8 mouse cellular contexts compared by ENCODE assay signal in genomic region chr10:81574081-81575056, GRCm38 (mm10). TPM values are rescaled to one million over a fixed set of nuclear protein-coding genes. Genes with fewer than 3 reads are reported as not detected.
DNase-seq lines count a peak whose midpoint lies in the region; ATAC-seq and TF ChIP-seq lines count a peak whose summit lies in the region.

Tle2 (plus strand) TSS chr10:81574561.

- ATAC-seq in heart, embryonic 13.5 days (ENCODE audit: extremely low read depth, insufficient number of reproducible peaks, low FRiP score, low TSS enrichment) = no peak
- no peak for ATAC-seq in hindbrain, embryonic 11.5 days (ENCODE audit: low FRiP score)
- no peak for ATAC-seq in liver, embryonic 13.5 days (ENCODE audit: low read depth)

- peak within 1 kb of the TSS; percentile 66; the same call in 1 of the 2 replicates for H3K27ac ChIP-seq in heart, embryonic 13.5 days (replicated peaks)
- no peak within 1 kb of the TSS for H3K27ac ChIP-seq in ES-E14 (ENCODE audit: insufficient read depth, low read depth, low read length, poor library complexity, severe bottlenecking)
- no peak within 1 kb of the TSS for H3K27ac ChIP-seq in hindbrain, embryonic 11.5 days (ENCODE audit: low read depth, low read length)
- H3K27ac ChIP-seq in liver, embryonic 13.5 days = peak within 1 kb of the TSS; percentile 16; the same call in 1 of the 2 replicates

- H3K4me2 ChIP-seq in heart, embryonic 13.5 days = peak within 1 kb of the TSS; percentile 91
- H3K4me2 ChIP-seq in hindbrain, embryonic 11.5 days (replicated peaks; ENCODE audit: low read depth, low read length) = peak within 1 kb of the TSS; percentile 47
- H3K4me2 ChIP-seq in liver, embryonic 13.5 days = peak within 1 kb of the TSS; percentile 78

- peak within 1 kb of the TSS; percentile 77 for H3K4me3 ChIP-seq in heart, embryonic 13.5 days
- peak within 1 kb of the TSS; percentile 52 to 55; a peak in 3 of 4 replicates for H3K4me3 ChIP-seq in ES-E14 (ENCODE audit: insufficient read depth in 1 of 2, low read depth in 1 of 2, low read length in 2 of 2, poor library complexity in 1 of 2, severe bottlenecking in 1 of 2)
- peak within 1 kb of the TSS; percentile 32 for H3K4me3 ChIP-seq in hindbrain, embryonic 11.5 days (ENCODE audit: low read depth, low read length)
- peak within 1 kb of the TSS; percentile 59 for H3K4me3 ChIP-seq in liver, embryonic 13.5 days (replicated peaks)

- H3K27me3 ChIP-seq in heart, embryonic 13.5 days (replicated peaks) = peaks cover 29% of the 10 kb centered on the region
- peaks cover 51% of the 10 kb centered on the region for H3K27me3 ChIP-seq in hindbrain, embryonic 11.5 days (ENCODE audit: control insufficient read depth, insufficient read depth, low read length)
- H3K27me3 ChIP-seq in liver, embryonic 13.5 days = peaks cover 68% of the 10 kb centered on the region

- H3K36me3 ChIP-seq in heart, embryonic 13.5 days = no peaks in the 10 kb centered on the region; the same call in 1 of the 2 replicates
- no peaks in the 10 kb centered on the region for H3K36me3 ChIP-seq in ES-E14 (ENCODE audit: control insufficient read depth, insufficient read depth, low read length, poor library complexity, severe bottlenecking)
- H3K36me3 ChIP-seq in hindbrain, embryonic 11.5 days (ENCODE audit: control insufficient read depth, insufficient read depth, low read length) = no peaks in the 10 kb centered on the region
- no peaks in the 10 kb centered on the region for H3K36me3 ChIP-seq in liver, embryonic 13.5 days

- 19% methylated on average over 10 of the region's 10 CpGs for WGBS in heart, embryonic 13.5 days
- WGBS in hindbrain, embryonic 11.5 days = 19% methylated on average over 10 of the region's 10 CpGs
- WGBS in liver, embryonic 13.5 days (ENCODE audit: insufficient replicate concordance) = 16% methylated on average over 10 of the region's 10 CpGs

- DNase-seq in heart, adult 18-20 months = no peak
- DNase-seq in ES-E14 (ENCODE audit: low read depth, low spot score) = peak; percentile 52
- DNase-seq in cerebellum, adult 9-11 months = peak; percentile 82
- DNase-seq in hindbrain, embryonic 11.5 days (ENCODE audit: low spot score) = no peak
- DNase-seq in liver, embryonic 13.5 days = no peak
- DNase-seq in thymus, postnatal 4 days = peak; percentile 61
- DNase-seq in gastrocnemius, postnatal 10 days = no peak

- H3K9ac ChIP-seq in heart, embryonic 13.5 days = peak within 1 kb of the TSS; percentile 90
- peak within 1 kb of the TSS; percentile 32; the same call in 1 of the 2 replicates for H3K9ac ChIP-seq in ES-E14 (ENCODE audit: insufficient read depth, low read depth, low read length, poor library complexity, severe bottlenecking)
- peak within 1 kb of the TSS; percentile 39 for H3K9ac ChIP-seq in hindbrain, embryonic 11.5 days (ENCODE audit: low read depth, low read length)
- H3K9ac ChIP-seq in liver, embryonic 13.5 days = peak within 1 kb of the TSS; percentile 57

- H3K4me1 ChIP-seq in heart, embryonic 13.5 days = peaks cover 55% of the 10 kb centered on the region
- H3K4me1 ChIP-seq in ES-E14 (ENCODE audit: control insufficient read depth in 2 of 2, insufficient read depth in 2 of 2, low read length in 2 of 2, poor library complexity in 1 of 2) = peaks cover 2 to 20% of the 10 kb centered on the region in 2 experiments; a peak in 2 of 4 replicates
- H3K4me1 ChIP-seq in hindbrain, embryonic 11.5 days (replicated peaks; ENCODE audit: control insufficient read depth, insufficient read depth, low read length) = peaks cover 35% of the 10 kb centered on the region
- peaks cover 63% of the 10 kb centered on the region for H3K4me1 ChIP-seq in liver, embryonic 13.5 days (replicated peaks)

- in situ Hi-C loops in ES-E14 (cut with MboI; ENCODE audit: low sequenced_read_pairs in 2 of 2, unreplicated experiment in 2 of 2) = no loop called here

- no peaks in the 10 kb centered on the region for H3K9me3 ChIP-seq in heart, embryonic 13.5 days
- H3K9me3 ChIP-seq in ES-E14 (ENCODE audit: control insufficient read depth, insufficient read depth, low read depth, low read length) = no peaks in the 10 kb centered on the region
- H3K9me3 ChIP-seq in hindbrain, embryonic 11.5 days (ENCODE audit: control insufficient read depth, low read length) = no peaks in the 10 kb centered on the region
- no peaks in the 10 kb centered on the region for H3K9me3 ChIP-seq in liver, embryonic 13.5 days (replicated peaks)

TF ChIP-seq in ES-E14, 5 proteins besides CTCF, POLR2A, EP300 and RAD21:
- TF ChIP-seq HCFC1 (IDR thresholded peaks at IDR 0.05; ENCODE audit: borderline replicate concordance, insufficient read depth, low read length) (no peak), ZNF384 (IDR thresholded peaks at IDR 0.05; ENCODE audit: low read depth, low read length) (no peak), ZC3H11A (IDR thresholded peaks at IDR 0.05; ENCODE audit: borderline replicate concordance, low read depth, low read length) (no peak), CHD2 (IDR thresholded peaks at IDR 0.05; ENCODE audit: low read depth, low read length) (no peak), MAFK (IDR thresholded peaks at IDR 0.05; ENCODE audit: insufficient read depth, low read depth, low read length) (no peak)

RNA-seq across cellular contexts. Expression of gene Tle2, which starts in this region (rescaled TPM):
- 23.4 and 26.4 TPM in 2 replicates for polyA plus RNA-seq in heart, embryonic 13.5 days (2015; fragmentation: Nextera tagmentation; extraction: Ambion mirVana)
- 1 to 10 TPM; 4.7 to 7.1 TPM for total RNA-seq in heart, adult 18-20 months (2021)
- 2.4 and 2.6 TPM in 2 replicates for total RNA-seq in ES-E14 (2012; rRNA removed)
- polyA plus RNA-seq in hindbrain, embryonic 11.5 days (2014; fragmentation: Nextera tagmentation; extraction: Ambion mirVana) = 7.2 and 8.8 TPM in 2 replicates
- 2.3 and 2.7 TPM in 2 replicates for polyA plus RNA-seq in liver, embryonic 13.5 days (2015; fragmentation: Nextera tagmentation; extraction: Ambion mirVana)
- total RNA-seq in gastrocnemius, postnatal 10 days (2021) = 1 to 10 TPM; 4.4 to 9.4 TPM

Comparison
In these comparisons a context has a peak if more than half of its experiments do, and no peak if none do; other contexts are left out.
1. H3K27ac ChIP-seq: peak in heart, embryonic 13.5 days (single experiment) and liver, embryonic 13.5 days (single experiment); none in ES-E14 (single experiment) and hindbrain, embryonic 11.5 days (single experiment).
2. H3K9ac ChIP-seq: peak in every context shown above with its lines; median percentile 90 in heart, embryonic 13.5 days; 57 in liver, embryonic 13.5 days; 39 in hindbrain, embryonic 11.5 days; 32 in ES-E14.
3. DNase-seq: peak in ES-E14 (single experiment), cerebellum, adult 9-11 months (single experiment) and thymus, postnatal 4 days (single experiment); none in heart, adult 18-20 months (0 of 2), hindbrain, embryonic 11.5 days (single experiment), liver, embryonic 13.5 days (single experiment) and gastrocnemius, postnatal 10 days (single experiment).
4. Peak in every context shown above with its lines, with median percentiles within 50 percentile points of each other: H3K4me2 ChIP-seq and H3K4me3 ChIP-seq.